Mouse (Mus musculus) retina, postnatal 7 days (tissue): ENCODE data around the gene Olfr1173.

Experiments
- DNase-seq: peaks from one replicate; pipeline ENCODE4 v3.0.0-alpha.2; 2012; ENCODE audit warnings: low read depth, low spot score

Gene Olfr1173

DNA sequence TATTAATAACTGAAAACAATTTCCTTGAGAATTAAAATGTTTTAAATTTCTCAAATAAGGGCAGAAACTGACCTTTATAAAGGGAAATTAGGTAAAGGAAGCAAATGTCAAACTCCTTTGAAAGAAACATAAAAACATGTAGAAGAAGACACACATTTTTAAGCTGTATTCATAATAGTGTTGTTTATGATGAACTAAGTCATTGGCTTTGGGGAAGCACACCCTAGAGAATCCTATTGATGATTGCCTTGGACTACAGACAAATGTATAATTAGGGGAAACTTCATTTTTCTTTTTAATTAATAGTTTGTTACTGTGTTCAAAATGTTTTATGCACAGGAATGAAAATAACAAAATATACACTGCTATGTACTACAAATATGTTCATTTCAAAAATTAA lies at the start of gene Olfr1173:
Olfr1173 (minus strand) TSS at position 101 of the 400 bp plus-strand sequence.
- DNase-seq: no peak

DNA sequence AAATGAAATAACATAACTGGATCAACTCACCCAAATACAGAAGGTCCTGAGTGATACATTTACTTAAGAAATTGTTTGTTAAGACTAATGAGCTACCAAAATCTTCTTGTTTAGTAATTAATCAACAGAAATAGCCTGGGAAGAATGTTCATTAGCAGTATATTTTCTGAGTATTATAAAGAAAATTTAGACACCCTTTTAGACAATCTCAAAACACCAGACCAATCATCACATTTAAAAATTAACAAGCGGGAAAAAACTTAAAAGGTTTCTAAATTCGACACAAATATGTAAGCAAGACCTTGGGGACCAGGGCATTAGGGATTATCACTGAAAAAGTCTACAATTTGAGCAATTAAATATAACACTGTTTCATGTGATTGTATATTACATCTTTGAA lies 47.4 kb upstream of the Olfr1173 start, which contains the start of gene Olfr1175-ps:
Olfr1175-ps (minus strand) TSS at position 101 of the 400 bp plus-strand sequence.
- DNase-seq: no peak

DNA sequence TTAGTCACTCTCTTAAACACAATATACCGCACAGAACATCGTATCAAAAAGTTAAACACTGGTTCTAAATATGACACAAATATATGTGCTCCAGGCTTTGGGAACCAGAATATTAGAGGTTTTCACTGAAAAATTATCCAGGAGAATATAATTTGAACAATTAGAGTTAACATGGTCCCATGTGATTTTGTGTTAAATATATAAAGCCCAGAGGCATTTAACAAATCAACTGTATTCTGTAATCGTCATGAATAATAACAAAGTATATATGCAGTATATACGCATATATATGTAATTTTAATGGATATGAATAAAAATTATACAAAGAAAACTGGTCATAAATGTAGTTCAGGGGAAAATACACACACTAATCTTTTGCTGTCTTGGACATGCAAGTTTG lies 35.4 kb upstream of the Olfr1173 start, which contains the start of gene Olfr1174-ps:
Olfr1174-ps (minus strand) TSS at position 101 of the 400 bp plus-strand sequence.
- no peak for DNase-seq

DNA sequence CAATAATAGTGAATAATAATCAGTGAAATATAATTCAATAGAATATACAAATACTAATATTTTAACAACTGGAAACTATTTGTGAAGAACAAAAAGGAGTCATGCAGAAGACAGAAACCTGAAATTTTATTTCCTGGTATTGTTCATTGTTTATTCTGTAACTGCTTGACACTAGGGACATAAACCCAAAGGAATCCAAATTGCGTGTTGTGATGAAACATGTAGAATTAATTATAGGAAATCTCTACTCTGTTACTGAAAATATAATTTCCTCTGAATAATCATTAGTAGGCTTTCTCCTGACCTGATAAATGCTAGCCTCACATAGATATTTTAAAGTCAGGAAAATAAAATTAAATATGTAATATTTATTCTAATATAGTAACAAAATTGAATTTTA lies 51.4 kb downstream of the Olfr1173 start, which contains the start of gene Olfr1170:
Olfr1170 (minus strand) TSS at position 101 of the 400 bp plus-strand sequence.
- no peak for DNase-seq
